Mouse (Mus musculus): ENCODE measurements around the gene Il1r2. TPM values are rescaled to one million over a fixed set of nuclear protein-coding genes. Genes with fewer than 3 reads are reported as not detected.

Gene Il1r2
- polyA plus RNA-seq, 1 experiment from 2014 or later, result 0.63 TPM

GRCm38 (mm10) chr1:40132721-40133120 lies 58.8 kb downstream of the Il1r2 start:
- no peak for ATAC-seq (ENCODE audit: insufficient number of reproducible peaks, insufficient read depth, low FRiP score, low TSS enrichment, low read depth)

GRCm38 (mm10) chr1:40133567-40133966 lies 59.7 kb downstream of the Il1r2 start:
- H3K27me3 ChIP-seq, result no peaks in the 10 kb centered on the region
- H3K27ac ChIP-seq, result no peak overlapping the region
- 67% methylated on average over 3 of the region's 3 CpGs for WGBS
- H3K4me1 ChIP-seq (replicated peaks), result no peaks in the 10 kb centered on the region
- H3K4me3 ChIP-seq (replicated peaks), result no peak overlapping the region
- no peak overlapping the region for H3K9ac ChIP-seq (replicated peaks)
- no peaks in the 10 kb centered on the region for H3K9me3 ChIP-seq
- H3K4me2 ChIP-seq, result no peak overlapping the region
- H3K36me3 ChIP-seq, result no peaks in the 10 kb centered on the region
- ATAC-seq (ENCODE audit: insufficient number of reproducible peaks, insufficient read depth, low FRiP score, low TSS enrichment, low read depth), result no peak

More at GRCm38 (mm10) chr1:40132721-40133120, 58.8 kb downstream of the Il1r2 start:
- 89% methylated on average over 4 of the region's 4 CpGs for WGBS
- H3K4me3 ChIP-seq (replicated peaks), result no peak overlapping the region
- no peak overlapping the region for H3K9ac ChIP-seq (replicated peaks)
- no peak overlapping the region for H3K27ac ChIP-seq
- no peaks in the 10 kb centered on the region for H3K9me3 ChIP-seq
- no peak overlapping the region for H3K4me2 ChIP-seq
- H3K27me3 ChIP-seq, result no peaks in the 10 kb centered on the region
- H3K36me3 ChIP-seq, result no peaks in the 10 kb centered on the region
- H3K4me1 ChIP-seq (replicated peaks), result no peaks in the 10 kb centered on the region

DNA sequence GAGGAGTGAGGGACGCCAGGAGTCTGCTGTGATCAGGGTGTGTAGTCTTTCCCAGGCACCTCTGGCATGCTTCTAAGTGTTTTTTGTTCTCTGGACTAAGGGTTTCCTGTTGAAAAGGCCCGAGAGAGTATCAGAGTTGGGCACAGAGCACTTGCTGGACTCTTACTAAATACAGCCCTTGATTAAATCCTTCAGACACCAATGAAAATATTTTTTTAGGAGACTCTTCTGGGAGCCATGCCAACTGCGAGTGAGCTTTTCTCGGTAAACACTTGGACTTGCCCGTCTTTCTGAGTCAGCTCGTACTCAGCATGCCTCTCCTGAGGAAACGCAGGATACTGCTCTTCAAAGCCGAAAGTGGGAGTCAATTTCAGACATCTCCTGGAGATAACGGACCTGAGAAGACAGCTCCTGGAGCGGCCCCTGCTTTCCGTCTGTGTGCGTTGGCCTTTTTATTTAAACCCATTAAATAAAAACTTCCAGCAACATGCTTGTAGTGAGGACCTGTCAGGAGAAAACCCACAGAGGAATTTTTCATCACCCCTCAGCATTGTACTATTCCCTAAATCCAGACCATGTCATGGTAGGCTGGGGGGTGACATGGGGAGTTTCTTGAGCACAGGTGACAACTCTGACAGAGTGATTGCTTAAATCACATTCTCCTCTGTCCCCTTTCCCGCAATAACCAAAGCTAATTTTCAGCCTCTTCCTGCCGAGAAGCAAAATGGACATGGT lies 66.1 kb downstream of the Il1r2 start:
- no peak overlapping the region for H3K9ac ChIP-seq (replicated peaks)
- H3K9me3 ChIP-seq, result no peaks in the 10 kb centered on the region
- H3K27me3 ChIP-seq, result no peaks in the 10 kb centered on the region
- H3K4me3 ChIP-seq (replicated peaks), result no peak overlapping the region
- H3K27ac ChIP-seq, result no peak overlapping the region
- H3K36me3 ChIP-seq, result no peaks in the 10 kb centered on the region
- ATAC-seq (ENCODE audit: insufficient number of reproducible peaks, insufficient read depth, low FRiP score, low TSS enrichment, low read depth), result no peak
- H3K4me1 ChIP-seq (replicated peaks), result no peaks in the 10 kb centered on the region
- no peak overlapping the region for H3K4me2 ChIP-seq
- 77% methylated on average over 14 of the region's 14 CpGs for WGBS

DNA sequence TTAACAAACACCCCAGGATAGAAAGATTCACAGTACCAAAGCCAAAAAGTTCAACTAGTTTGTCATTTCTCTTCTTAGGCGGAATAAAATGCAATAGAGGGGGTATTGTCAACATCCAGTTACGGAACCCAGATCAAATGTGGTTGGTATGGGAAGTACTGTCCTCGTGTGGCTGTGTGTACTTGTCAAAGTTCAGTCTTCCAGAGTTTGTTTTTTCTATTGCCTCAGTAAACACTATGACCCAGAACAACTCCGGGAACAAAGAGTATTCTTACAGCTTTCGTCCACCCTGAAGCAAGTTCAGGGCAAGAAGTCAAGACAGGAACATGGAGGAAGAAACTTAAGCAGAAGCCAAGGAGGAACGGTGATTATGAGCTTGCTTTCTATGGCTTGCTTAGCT lies 82.2 kb downstream of the Il1r2 start:
- H3K9ac ChIP-seq (replicated peaks), result no peak overlapping the region
- no peaks in the 10 kb centered on the region for H3K9me3 ChIP-seq
- no peak overlapping the region for H3K4me3 ChIP-seq (replicated peaks)
- H3K36me3 ChIP-seq, result no peaks in the 10 kb centered on the region
- no peak overlapping the region for H3K4me2 ChIP-seq
- H3K27ac ChIP-seq, result no peak overlapping the region
- WGBS, result 85% methylated on average over 6 of the region's 6 CpGs
- H3K27me3 ChIP-seq, result no peaks in the 10 kb centered on the region
- H3K4me1 ChIP-seq (replicated peaks), result no peaks in the 10 kb centered on the region
- ATAC-seq (ENCODE audit: insufficient number of reproducible peaks, insufficient read depth, low FRiP score, low TSS enrichment, low read depth), result no peak

GRCm38 (mm10) chr1:40163329-40163917 lies 89.5 kb downstream of the Il1r2 start:
- H3K27me3 ChIP-seq, result no peaks in the 10 kb centered on the region
- H3K9ac ChIP-seq (replicated peaks), result no peak overlapping the region
- no peaks in the 10 kb centered on the region for H3K4me1 ChIP-seq (replicated peaks)
- no peak overlapping the region for H3K4me3 ChIP-seq (replicated peaks)
- ATAC-seq (ENCODE audit: insufficient number of reproducible peaks, insufficient read depth, low FRiP score, low TSS enrichment, low read depth), result no peak
- 87% methylated on average over 4 of the region's 4 CpGs for WGBS
- H3K27ac ChIP-seq, result no peak overlapping the region
- no peaks in the 10 kb centered on the region for H3K36me3 ChIP-seq
- no peak overlapping the region for H3K4me2 ChIP-seq
- no peaks in the 10 kb centered on the region for H3K9me3 ChIP-seq

DNA sequence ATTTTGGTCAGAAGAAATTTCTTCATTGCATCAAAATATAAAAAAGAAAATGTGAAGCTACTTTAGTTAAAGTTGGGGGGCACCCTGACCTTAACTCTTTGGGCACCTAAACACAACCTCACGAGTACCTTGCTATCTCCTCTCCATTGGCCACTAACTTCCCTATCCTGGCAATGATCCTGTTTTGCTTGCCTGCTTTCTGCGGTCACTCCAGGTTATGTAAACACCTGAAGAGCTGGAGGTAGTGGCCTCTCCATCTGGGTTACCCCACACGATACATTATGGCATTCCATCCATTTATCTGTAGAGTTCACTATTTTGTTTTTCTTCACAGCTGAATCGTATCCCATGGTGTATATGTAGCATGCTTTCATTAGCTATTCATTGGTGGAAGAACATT lies 90.5 kb downstream of the Il1r2 start:
- Histone ChIP-seq H3K4me1 (replicated peaks) (no peaks in the 10 kb centered on the region), H3K4me3 (replicated peaks) (no peak overlapping the region), H3K36me3 (no peaks in the 10 kb centered on the region), H3K9me3 (no peaks in the 10 kb centered on the region), H3K27me3 (no peaks in the 10 kb centered on the region), H3K27ac (no peak overlapping the region), H3K4me2 (no peak overlapping the region), H3K9ac (replicated peaks) (no peak overlapping the region)
- ATAC-seq (ENCODE audit: insufficient number of reproducible peaks, insufficient read depth, low FRiP score, low TSS enrichment, low read depth), result no peak
- 89% methylated on average over 4 of the region's 4 CpGs for WGBS

GRCm38 (mm10) chr1:40167585-40167984 lies 93.7 kb downstream of the Il1r2 start:
- no peaks in the 10 kb centered on the region for H3K4me1 ChIP-seq (replicated peaks)
- 79% methylated on average over 8 of the region's 8 CpGs for WGBS
- H3K27ac ChIP-seq, result no peak overlapping the region
- no peak for ATAC-seq (ENCODE audit: insufficient number of reproducible peaks, insufficient read depth, low FRiP score, low TSS enrichment, low read depth)
- H3K9ac ChIP-seq (replicated peaks), result no peak overlapping the region
- no peaks in the 10 kb centered on the region for H3K27me3 ChIP-seq
- no peaks in the 10 kb centered on the region for H3K9me3 ChIP-seq
- H3K4me2 ChIP-seq, result no peak overlapping the region
- no peak overlapping the region for H3K4me3 ChIP-seq (replicated peaks)
- no peaks in the 10 kb centered on the region for H3K36me3 ChIP-seq

DNA sequence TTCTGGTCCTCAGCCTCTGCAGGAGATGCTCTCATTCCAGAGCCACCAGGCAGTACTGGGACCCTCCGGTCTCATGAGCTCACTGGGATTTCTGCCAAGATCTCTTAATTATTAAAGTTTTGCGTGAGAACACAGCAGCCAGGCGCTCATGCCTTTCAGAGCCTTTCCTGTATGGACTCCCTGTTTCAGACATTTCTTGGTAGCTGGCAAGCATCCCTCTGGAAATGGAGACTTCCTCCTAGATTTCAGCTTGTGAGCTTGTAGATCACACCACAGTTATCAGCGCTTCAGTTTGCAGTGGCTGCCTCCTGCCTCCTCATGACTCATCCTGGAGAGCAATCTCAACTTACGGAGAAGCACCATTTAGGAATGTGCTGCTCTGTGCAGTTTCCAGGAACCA lies 98.0 kb downstream of the Il1r2 start:
- no peaks in the 10 kb centered on the region for H3K9me3 ChIP-seq
- H3K4me1 ChIP-seq (replicated peaks), result no peaks in the 10 kb centered on the region
- no peak overlapping the region for H3K9ac ChIP-seq (replicated peaks)
- H3K4me3 ChIP-seq (replicated peaks), result no peak overlapping the region
- no peak overlapping the region for H3K4me2 ChIP-seq
- 73% methylated on average over 5 of the region's 5 CpGs for WGBS
- ATAC-seq (ENCODE audit: insufficient number of reproducible peaks, insufficient read depth, low FRiP score, low TSS enrichment, low read depth), result no peak
- no peaks in the 10 kb centered on the region for H3K36me3 ChIP-seq
- H3K27ac ChIP-seq, result no peak overlapping the region
- no peaks in the 10 kb centered on the region for H3K27me3 ChIP-seq

- Histone ChIP-seq H3K36me3 (no peaks in the 10 kb centered on the region), H3K27ac (no peak overlapping the region), H3K4me3 (replicated peaks) (no peak overlapping the region), H3K9me3 (no peaks in the 10 kb centered on the region), H3K9ac (replicated peaks) (no peak overlapping the region), H3K4me1 (replicated peaks) (no peaks in the 10 kb centered on the region), H3K4me2 (no peak overlapping the region), H3K27me3 (no peaks in the 10 kb centered on the region)
- 78% methylated on average over 3 of the region's 3 CpGs for WGBS
- no peak for ATAC-seq (ENCODE audit: insufficient number of reproducible peaks, insufficient read depth, low FRiP score, low TSS enrichment, low read depth)
Measured at GRCm38 (mm10) chr1:40174146-40174545, 100.3 kb downstream of the Il1r2 start.

Other genes with a start within 250 kb of the Il1r2 start
- gene Map4k4, start 173.2 kb upstream of the Il1r2 start, polyA plus RNA-seq (2016; fragmentation: Nextera tagmentation; extraction: Ambion mirVana), result 62.1 and 62.6 TPM in 2 replicates
- gene Il1r1, start 151.0 kb downstream of the Il1r2 start, polyA plus RNA-seq (2016; fragmentation: Nextera tagmentation; extraction: Ambion mirVana), result 4.0 and 4.1 TPM in 2 replicates